Mouse (Mus musculus): ENCODE measurements around the gene Dap.

Gene Dap

DNA sequence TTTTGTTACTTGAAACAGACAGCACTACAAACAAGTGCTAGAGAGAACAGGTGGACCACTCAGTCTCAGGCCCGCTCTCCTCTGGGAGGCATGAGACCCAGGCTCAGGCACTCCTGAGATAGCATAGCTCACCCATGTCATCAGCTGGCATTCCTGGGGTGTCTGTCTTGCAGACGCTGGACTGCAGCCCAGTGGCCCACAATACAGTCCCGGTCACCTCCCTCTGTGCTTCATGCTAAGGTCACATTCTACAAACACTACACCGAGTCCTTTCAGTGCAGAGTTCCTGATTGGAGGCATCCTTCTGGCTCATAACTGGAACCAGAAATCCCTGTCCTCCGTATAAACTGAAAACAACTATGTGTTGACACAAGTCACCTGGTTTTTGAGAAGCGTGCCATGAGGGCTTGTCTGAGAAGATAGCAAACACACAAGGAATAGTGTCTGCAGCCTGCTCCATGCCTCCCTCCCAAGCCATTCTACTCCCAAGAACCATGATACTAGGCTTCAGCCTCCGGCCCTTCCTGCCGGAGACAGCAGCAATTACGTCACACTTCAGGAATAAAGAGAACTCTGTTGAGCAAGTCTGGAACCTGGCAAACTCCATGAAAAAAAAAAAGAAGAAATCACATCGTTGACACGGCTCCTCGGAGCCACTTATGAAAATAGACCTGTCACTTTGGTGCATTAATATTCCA, 78.3 kb downstream of the Dap start:
- no peak for DNase-seq (ENCODE audit: low spot score in 2 of 2)

DNA sequence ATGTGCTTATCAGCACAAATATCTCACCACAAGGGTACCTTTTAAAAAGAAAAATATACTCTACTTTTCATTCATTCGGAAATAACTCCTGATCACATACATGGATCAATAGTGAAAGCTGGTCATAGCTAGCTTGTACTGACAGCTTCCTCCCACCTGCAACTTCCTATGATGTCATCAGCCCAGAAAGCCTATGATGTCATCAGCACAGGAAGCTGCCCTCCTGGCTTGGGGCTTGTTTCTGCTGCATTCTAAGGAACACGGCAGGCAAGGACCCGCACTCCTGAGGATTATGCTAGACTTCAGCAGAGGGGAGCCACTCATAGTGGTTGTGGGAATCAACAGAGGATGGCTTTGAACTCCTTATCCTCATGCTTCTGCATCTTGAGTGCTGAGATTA, 80.2 kb downstream of the Dap start:
- no peak for DNase-seq (ENCODE audit: low spot score in 2 of 2)

DNA sequence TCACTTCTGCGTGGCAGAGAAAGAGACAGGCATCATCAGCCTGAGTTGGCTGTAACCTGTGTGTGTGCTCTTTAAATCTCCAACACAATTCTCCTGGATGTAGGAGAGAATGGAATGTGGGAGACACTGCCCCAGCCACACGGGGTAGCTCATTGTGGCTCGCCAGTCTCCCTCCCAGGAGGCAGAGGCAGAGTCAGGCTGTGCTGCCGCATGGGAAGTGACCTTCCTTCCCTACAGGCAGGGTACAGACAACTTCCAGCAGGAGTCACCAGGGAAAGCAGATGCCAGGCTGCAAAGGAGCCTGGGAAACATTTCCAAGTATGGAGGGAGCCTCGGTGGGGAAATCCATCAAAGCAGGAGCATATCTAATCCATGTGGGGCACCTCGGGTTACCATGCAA, 81.1 kb downstream of the Dap start:
- DNase-seq (ENCODE audit: low spot score in 2 of 2) = no peak

DNA sequence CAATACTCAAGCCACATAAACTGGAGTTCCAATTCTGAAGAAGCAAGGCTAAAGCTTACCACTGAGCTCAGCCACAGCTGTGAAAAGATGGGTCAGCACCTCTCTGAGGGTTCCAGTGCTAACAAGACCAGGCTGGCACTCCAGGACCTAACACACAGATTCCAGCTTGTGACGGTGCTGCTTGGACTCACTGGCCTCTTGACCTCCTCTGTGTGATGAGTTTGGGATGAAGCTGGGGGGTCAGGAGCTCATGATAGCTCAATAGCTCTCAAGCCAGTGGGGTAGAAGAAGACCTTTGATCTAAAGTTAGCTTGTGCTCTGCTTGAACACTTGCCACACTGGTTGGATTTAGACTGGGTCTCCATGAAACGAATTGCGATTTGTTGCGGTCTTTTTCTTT, 82.6 kb downstream of the Dap start:
- no peak for DNase-seq (ENCODE audit: low spot score in 2 of 2)

DNA sequence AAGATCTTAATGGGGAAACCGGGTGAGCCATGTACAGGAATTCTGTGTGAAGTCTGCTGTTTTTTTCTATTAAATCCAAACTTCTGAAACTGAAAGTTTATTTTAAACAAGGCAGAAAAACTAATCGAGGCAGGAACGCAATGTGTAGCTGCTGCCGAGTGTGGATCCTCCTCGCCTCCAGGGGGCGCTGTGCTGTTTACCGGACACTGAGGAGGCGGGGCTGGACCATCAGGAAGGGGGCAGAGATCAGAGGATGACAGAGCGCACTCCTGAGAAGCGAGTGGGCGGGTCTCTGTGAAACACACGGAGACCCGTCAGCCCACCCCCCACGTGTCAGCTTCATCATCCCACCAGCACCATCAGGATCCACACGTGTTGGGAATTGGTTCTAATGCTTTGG, 85.4 kb downstream of the Dap start:
- DNase-seq (ENCODE audit: low spot score in 2 of 2) = no peak

DNA sequence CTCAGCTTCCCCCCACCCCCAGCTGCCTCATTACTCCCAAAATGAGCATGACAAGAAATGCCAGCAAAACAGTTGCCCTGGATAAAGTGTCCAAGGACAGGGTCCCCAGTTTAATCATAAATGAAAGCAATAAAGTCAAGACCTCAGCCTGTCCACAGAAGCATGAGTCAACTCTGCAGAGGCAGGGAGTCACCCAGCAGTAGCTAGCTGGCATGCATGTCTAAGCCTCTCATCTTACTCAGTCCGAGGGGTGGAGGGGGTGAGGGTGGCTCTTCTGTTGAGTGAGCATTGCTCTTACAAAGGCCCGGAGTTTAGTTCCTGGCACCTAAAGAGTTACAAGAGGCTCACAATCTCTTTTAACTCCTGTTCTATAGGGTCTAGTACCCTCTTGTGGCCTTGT, 87.9 kb downstream of the Dap start:
- DNase-seq (ENCODE audit: low spot score in 2 of 2) = no peak

DNA sequence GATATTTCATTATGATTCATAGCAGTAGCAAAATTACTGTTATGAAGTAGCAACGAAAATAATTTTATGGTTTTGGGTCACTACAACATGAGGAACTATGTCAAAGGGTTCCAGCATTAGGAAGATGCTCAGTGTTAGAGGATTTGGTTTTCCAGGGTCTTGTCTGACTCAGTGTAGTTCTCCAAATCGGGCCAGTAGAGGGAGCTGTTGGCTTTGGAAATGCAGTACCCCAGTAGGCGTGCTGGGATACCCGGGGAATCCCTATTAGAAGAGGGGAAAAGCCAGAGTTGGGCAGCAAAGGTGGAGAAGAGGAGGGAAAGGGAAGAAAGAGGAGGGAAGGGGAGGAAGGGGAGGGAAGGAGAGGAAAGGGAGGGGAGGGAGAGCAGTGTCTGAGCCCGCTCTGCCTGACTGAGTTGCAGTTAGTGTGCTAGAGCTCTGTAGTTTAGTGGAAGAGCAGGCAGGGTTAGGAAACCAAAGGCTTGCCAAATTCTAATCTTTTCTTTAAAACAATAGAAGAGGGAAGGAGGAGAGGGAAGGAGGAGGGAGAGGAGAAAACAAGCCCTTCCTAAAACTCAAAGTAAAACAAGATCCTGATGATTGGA, 91.6 kb downstream of the Dap start:
- peak; percentile 64 to 82 for DNase-seq (ENCODE audit: low spot score in 2 of 2)

DNA sequence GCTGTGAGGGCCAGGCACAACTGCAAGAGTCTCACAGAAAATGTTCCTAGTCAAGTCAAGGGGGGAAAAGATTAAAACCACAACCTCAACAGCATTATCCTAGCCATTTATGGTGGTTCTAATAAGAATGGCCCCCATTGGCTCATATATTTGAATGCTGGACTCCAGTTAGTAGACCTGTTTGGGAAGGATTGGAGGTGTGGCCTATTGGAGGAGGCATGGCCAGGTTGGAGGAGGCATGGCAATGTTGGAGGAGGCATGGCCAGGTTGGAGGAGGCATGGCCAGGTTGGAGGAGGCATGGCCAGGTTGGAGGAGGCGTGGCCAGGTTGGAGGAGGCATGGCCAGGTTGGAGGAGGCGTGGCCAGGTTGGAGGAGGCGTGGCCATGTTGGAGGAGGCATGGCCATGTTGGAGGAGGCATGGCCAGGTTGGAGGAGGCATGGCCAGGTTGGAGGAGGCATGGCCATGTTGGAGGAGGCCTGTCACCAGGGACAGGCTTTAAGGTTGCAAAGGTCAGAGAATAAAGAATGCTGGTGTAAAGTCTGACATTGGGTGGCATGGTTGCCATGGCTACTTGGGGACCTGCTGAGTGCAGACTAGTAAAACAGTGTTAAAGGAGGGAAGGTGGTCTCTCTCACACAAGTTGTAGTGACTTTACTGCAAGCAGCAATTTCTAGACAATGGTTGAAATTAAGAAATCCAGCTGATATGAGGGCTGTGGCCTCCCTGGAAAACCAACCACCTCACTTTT, 93.1 kb downstream of the Dap start:
- no peak for DNase-seq (ENCODE audit: low spot score in 2 of 2)

DNA sequence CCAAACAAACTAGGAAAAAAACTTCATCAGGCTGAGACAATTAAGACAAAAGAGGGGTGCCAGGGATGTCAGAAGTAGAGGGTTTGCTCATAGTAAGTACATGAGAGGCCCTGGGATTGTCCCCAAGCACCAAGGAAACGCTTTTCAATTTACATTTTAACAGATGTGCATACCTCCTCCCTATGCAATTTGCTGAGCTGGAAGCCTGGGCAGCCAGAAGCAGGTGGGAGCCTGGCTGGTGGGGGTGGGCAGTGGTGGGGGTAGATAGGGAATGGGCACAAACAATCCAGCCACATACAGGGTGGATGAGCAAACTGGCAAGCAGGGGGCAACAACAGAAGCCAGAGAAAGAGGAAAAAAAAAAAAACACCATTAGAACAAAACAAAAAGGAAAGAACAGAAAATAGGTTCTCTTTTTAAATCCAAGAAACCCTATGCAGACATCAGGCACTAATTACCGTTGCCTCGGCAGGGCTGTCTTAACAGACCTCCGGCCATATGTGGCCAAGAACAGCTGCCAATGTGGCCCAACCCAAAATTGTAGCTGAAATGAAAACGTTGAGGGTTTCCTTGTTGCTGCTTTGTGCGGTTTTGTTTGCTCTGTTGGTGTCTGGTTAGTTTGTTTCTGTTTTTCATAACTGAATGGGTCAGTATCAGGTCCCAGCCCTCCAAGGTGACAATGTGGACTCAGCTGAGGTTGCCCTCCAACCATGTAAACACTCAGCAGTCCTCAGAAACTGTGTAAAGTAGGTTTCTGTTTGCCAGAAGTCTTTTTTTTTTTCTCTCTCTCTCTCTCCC, 94.2 kb downstream of the Dap start:
- DNase-seq (ENCODE audit: low spot score in 2 of 2) = no peak

DNA sequence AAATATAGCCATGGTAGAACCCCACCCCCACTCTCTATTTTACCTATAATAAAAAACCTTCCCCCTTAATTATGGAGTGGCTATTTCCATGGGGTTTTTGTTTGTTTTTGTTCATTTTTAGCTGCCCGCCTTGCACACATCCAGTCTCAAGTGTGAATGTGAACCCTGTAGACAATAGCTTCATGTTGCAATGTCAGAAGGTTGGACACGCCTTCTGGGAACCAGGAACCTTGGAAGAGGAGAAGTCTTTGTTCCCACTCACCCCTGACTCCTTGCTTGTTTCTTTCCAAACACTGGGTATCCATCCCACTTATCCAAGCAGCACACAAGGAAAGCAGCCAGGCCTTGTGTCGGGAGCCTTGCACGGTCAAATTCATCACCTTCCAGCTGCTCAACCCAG, 94.9 kb downstream of the Dap start:
- DNase-seq (ENCODE audit: low spot score in 2 of 2) = no peak

DNA sequence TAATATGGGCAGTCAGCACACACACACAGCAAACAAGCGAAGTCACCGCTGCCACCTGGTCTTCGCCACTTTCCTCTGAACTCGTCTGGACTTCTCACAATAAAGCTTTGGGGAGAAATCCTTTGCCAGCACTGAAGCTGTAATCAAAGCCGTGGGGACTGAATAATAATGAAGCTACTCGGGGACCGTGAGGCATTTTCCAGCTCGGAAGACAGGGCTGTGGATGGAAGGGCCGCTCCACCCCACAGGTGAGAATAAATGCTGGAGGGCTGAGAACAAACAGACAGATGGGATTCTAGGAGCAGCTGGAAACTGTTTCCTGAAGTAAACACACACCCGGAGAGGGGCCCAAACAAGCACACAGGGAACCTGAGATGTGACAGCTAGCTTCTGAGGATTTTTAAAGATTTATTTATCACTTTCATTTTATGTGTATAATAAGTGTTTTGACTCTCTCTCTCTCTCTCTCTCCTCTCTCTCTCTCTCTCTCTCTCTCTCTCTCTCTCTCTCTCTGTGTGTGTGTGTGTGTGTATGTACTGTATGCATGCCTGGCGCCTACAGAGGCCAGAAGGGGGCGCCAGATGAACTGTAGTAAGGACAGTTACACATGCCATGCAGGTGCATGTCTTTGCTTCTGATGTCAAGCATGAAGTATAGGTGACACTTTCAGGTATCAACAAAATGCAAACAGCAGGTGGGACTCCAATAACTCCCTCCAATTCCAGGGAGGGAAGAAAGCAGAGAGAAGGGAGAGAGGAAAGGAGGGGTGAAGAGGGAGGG, 96.7 kb downstream of the Dap start:
- no peak for DNase-seq (ENCODE audit: low spot score in 2 of 2)

DNA sequence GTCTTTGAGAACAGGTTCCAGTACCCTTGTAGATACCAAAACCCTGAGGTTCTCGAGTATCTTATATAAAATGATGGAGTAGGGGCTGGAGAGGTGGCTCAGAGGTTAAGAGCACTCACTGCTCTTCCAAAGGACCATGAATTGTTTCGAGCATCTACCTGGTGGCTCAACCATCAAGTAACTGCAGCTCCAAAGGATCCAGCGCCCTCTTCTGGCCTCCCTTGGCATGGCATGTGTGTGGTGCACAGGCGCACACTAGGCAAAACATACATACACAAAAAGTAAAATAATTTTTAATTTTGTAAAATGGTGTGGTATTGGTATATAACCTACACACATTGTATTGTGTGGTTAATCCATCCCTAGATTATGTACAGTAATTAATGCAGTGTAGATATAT, 99.6 kb downstream of the Dap start:
- DNase-seq (ENCODE audit: low spot score in 2 of 2) = no peak

Measured in frontal cortex, postnatal 14 days (tissue).